Mouse (Mus musculus): ENCODE data around the gene Pnpla8.

The Pnpla8 gene

GRCm38 (mm10) chr12:44269311-44269831, 48.2 kb downstream of the Pnpla8 start:
- DNase-seq (ENCODE audit: low read depth, low spot score) = peak; percentile 90

GRCm38 (mm10) chr12:44274125-44274835, 53.1 kb downstream of the Pnpla8 start:
- DNase-seq (ENCODE audit: low read depth, low spot score) = no peak

- DNase-seq (ENCODE audit: low read depth, low spot score) = peak; percentile 62
Measured at GRCm38 (mm10) chr12:44280147-44280546, 59.0 kb downstream of the Pnpla8 start.

GRCm38 (mm10) chr12:44281534-44281933, 60.4 kb downstream of the Pnpla8 start:
- DNase-seq (ENCODE audit: low read depth, low spot score) = no peak

- DNase-seq (ENCODE audit: low read depth, low spot score) = no peak
Measured at GRCm38 (mm10) chr12:44283378-44283777, 62.2 kb downstream of the Pnpla8 start.

DNA sequence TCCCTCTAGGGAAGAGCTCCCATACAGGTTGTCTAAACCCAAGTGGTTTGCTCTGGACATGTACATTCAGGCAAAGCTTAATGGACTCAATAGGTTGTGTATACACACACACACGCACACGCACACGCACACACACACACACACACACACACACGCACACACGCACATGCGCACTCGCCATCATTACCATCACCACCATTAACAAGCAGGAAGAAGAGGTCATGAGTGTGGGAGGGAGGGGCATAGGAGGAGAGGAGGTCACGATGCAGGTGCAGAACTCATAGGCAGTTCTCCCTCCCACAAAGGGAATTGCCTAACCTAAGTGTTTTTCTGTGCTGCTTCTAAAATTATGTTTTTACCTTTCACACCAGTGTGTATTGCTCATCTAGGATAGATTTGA, 65.8 kb downstream of the Pnpla8 start:
- DNase-seq (ENCODE audit: low read depth, low spot score) = no peak

DNA sequence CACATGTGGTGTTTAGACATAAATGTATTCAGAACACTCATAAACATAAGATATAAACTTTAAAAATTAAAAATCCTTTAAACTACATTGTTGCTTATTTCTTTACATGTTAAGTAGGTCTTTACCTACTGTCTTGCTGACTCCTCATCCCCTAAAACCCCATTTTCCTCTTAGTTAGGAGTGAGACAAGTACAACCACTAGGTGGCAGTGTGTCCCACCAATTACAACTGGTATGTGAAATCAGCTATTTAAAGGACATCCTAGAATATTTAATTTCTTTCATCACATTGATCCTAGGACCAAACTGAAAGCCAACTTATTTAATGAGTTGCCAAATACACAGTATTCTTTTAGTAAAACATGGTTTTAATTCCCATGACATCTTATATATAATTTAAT, 71.1 kb downstream of the Pnpla8 start:
- DNase-seq (ENCODE audit: low read depth, low spot score) = peak; percentile 82

- no peak for DNase-seq (ENCODE audit: low read depth, low spot score)
Measured at GRCm38 (mm10) chr12:44300793-44301192, 79.6 kb downstream of the Pnpla8 start.

DNA sequence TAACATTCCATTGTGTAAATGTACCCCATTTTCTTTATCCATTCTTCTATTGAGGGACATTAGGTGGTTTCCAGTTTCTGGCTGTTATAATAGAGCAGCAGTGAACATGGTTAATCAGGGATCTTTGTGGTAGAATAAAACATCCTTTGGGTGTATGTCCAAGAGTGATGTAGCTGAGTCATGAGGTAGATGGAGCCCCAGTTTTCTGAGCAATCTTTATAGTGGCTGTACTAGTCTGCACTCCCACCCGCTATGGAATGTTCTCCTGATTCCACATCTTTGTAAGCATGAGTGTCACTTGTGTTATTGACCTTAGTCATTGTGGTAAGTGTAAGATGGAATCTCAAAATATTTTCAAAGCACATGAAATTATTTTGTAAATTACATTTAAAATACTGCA, 82.8 kb downstream of the Pnpla8 start:
- DNase-seq (ENCODE audit: low read depth, low spot score) = peak; percentile 4

- no peak for DNase-seq (ENCODE audit: low read depth, low spot score)
Measured at GRCm38 (mm10) chr12:44304869-44305268, 83.7 kb downstream of the Pnpla8 start.

DNA sequence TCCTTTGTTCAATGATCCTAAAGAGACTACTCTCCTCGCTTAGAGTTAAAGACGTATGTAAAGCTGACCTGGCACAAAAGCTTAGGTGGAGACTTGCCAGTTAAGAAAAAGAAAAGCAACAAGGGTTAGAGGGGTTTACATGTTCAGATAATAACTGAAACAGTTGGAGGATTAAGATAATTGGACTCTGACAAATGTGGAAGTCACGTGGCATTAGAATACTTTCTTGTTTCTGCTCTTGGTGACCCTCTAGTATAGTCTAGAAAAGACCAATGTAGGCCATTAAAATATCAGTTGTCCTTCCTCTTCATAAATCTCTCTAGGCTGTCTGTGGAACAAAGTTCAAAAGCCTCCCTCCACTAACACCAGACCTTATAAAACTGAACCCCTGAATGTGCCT, 87.1 kb downstream of the Pnpla8 start:
- no peak for DNase-seq (ENCODE audit: low read depth, low spot score)

DNA sequence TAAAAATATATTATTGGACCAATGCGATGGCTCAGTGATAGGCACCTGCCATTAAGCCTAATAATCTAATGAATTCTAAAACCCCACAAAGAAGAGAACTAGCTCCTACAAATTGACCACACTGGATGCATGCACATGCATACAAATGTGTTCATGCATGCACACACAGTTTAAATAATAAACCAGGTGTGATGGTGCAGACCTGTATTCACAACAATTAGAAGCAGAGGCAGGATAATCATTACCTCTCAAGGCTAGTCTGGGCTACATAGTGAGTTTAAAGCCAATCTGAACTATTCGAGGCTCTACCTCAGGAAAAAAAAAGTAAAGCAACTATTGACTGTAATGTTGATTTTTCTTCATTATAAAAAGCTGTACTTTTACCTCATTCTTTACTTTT, 94.0 kb downstream of the Pnpla8 start:
- no peak for DNase-seq (ENCODE audit: low read depth, low spot score)

DNA sequence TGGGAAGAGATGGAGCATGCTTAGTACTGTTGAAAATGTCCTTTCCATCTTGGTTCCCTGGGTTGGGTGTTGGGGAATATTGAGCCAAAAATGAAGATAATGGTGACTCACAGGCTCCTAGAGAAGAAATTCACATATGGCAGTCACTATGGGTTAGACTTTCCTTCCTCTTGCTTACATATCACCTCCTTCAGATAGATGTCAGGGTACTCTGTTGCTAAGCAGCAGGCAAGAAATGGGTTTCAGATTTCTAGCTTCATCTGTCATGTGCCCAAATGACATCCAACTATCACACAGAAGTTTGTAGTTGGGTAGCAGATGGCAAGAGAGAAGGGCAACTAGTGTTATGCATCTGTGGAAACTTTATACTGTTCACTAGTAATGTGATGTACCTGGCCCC, 103.9 kb downstream of the Pnpla8 start:
- DNase-seq (ENCODE audit: low read depth, low spot score) = peak; percentile 2

DNA sequence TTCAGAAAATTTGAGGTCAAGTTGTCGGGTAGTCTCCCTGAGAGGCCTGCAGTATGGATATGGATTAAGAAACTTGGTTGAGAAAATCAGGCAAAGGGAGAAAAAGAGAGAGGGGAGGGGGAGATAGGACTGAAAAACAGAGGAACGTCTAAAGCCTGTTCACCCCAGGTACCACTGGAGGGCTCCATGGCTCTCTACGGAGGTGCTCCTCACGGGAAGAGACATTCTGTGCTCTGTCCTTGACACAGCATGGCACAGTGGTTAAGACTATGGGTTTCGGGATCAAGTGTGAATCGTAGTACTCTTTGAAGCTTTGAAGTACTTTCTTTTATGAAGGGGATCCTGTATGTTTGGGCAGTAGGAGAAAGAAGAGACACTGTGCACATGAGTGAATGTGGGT, 106.3 kb downstream of the Pnpla8 start:
- no peak for DNase-seq (ENCODE audit: low read depth, low spot score)

- no peak for DNase-seq (ENCODE audit: low read depth, low spot score)
Measured at GRCm38 (mm10) chr12:44328381-44329315, 107.5 kb downstream of the Pnpla8 start, which contains the start of gene Nrcam. Gene Nrcam (plus strand): TSS chr12:44328885.

- no peak for DNase-seq (ENCODE audit: low read depth, low spot score)
Measured at GRCm38 (mm10) chr12:44329316-44330215, 108.4 kb downstream of the Pnpla8 start.

GRCm38 (mm10) chr12:44330216-44330719, 109.1 kb downstream of the Pnpla8 start:
- no peak for DNase-seq (ENCODE audit: low read depth, low spot score)

- no peak for DNase-seq (ENCODE audit: low read depth, low spot score)
Measured at GRCm38 (mm10) chr12:44337136-44337640, 116.0 kb downstream of the Pnpla8 start.

DNA sequence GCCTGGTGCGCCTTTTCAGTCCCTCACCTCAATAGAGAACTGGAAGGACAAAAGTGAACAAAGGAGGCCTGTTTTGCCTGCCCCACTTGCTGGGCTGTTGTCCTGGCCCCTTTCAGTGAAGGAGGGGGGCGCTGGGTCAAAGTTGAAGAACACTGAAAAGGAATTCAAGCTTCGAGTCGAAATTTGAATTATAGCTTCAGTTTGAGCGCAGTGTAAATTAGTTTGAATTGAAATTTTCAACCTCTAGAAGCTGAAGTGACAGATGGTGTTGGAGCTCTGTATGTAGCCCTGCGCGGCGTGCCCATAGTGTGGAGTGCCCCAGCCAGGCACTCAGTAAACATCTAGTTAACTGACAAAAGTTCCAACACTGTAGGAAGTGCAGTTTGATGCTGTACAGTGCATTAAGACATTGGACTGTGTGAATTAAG, 117.0 kb downstream of the Pnpla8 start:
- DNase-seq (ENCODE audit: low read depth, low spot score) = no peak

- no peak for DNase-seq (ENCODE audit: low read depth, low spot score)
Measured at GRCm38 (mm10) chr12:44344075-44344474, 122.9 kb downstream of the Pnpla8 start.

GRCm38 (mm10) chr12:44345251-44345650, 124.1 kb downstream of the Pnpla8 start:
- no peak for DNase-seq (ENCODE audit: low read depth, low spot score)

Measured in 3T3-L1 (cell line).